Mouse (Mus musculus) ZHBTc4 (cell line): ENCODE data around the gene Adgb.
A peak's percentile ranks its signal among the peaks of the same experiment; 100 is the strongest.

ENCODE experiments used
- DNase-seq: peaks from one replicate; pipeline ENCODE4 v3.0.0-alpha.2; 2011; ENCODE audit warnings: low read depth, low spot score

Adgb gene

DNA sequence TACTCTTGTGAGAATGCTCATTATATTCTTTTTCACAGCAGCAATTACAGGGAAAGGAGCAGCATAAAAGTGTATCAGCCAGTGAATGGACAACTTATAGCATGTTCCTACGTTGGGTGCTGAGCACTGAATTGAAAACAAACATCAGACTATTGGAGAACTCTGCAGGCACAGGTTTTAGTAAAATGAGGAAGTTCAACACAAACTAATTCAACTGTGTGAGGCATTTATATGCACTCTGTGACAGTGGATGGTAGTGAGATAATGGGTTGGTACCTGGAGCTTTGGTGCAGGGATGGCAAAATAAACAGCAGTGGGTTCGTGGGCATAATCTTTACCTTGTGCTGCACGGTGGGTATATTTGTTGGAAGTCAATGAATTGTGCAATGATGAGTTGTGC, 121.6 kb downstream of the Adgb start:
- no peak for DNase-seq

- no peak for DNase-seq
Observed at GRCm38 (mm10) chr10:10343930-10344329, 128.2 kb downstream of the Adgb start.

- no peak for DNase-seq
Observed at GRCm38 (mm10) chr10:10325560-10325959, 146.6 kb downstream of the Adgb start.

DNA sequence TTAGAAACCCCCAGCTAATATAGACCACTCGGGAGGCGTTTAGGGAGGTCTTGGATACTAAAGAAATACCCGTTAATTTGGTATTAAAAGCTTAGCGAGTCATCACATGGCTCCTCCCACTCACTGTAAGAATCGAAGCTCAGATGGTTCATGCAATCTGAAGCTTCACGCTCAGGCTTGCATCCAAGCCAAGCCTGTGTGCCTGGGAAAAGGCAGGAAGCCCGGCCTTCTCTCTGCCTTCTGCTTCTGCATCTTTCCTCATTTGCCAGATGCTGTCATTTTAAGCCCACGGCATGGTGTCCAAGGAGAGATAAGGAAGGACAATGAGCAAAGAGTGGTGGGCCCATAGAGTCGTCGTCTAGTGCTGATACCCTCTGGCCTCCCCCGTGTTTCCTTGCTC, 149.2 kb downstream of the Adgb start:
- no peak for DNase-seq

- peak; percentile 74 for DNase-seq
Observed at GRCm38 (mm10) chr10:10321119-10321781, 150.9 kb downstream of the Adgb start.

DNA sequence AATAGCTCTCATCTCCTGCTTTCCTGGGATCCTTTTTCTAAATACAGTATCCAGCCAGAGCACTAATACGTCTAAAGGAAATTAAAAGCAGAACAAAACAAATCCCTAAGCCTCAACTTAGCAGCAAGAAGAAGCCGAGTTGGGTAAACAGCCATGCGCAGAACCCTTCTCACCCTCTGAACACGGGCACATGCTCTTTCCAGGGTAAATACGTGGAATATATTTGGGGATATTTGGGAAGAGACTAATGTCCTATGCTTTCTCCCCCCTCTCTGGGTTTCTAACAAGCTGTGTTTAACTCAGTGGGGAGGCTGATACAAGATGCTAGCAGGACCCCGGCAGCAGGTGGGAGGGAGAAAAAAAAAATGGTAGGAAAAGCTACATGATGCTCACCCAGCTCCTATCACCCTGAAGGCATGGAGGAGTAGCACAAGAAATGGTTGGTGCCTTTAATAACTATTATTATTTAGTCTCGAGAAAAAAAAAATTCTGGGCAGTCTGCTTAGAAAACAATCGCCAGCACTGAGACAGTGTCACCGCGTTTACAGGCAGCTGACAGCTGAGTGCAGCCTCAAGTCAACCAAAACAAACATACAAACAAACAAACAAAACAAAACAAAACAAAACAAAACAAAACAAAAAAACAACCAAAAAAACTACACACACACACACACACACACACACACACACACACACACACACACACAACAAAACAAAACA, 151.6 kb downstream of the Adgb start:
- DNase-seq, result no peak

DNA sequence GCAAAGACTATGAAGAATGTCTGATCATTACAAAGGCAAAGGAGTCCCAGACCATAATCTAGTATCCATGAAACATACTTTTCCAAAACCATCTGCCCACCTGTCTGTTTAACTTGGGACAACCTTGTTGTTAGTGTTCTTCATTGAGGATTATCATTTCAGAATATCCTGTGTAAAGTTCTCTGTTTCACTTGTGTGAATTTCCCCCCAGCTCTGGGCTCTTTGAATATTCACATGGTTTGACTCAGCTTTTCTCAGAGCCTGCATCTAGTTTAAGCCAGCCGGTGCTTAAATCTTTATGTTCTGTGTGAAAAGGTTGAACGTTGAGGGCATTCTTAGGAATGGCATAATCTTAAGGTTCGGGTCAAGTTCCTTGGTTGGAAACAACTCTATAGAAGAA, 154.0 kb downstream of the Adgb start:
- DNase-seq, result no peak

- no peak for DNase-seq
Observed at GRCm38 (mm10) chr10:10315631-10316030, 156.5 kb downstream of the Adgb start.

DNA sequence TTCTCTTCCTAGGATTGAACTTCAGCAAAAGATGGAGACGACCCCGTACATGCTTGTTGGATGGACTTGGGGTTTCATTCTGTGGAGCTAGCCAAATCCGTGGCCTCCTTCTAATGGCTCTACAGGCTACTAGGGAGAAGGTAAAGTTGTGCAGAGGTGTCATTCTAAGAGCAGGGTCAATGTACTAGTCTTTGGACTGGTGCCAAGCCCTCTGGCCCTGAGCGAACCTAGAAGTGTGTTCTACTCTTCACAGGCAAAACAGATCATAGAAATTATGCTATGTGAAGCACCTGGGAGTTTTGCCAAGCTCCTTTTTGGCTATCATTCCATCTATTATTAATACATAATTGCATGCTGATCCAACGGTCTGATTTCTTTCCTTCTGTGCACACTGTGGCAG, 157.6 kb downstream of the Adgb start:
- no peak for DNase-seq

GRCm38 (mm10) chr10:10309877-10310426, 162.2 kb downstream of the Adgb start:
- DNase-seq, result no peak

DNA sequence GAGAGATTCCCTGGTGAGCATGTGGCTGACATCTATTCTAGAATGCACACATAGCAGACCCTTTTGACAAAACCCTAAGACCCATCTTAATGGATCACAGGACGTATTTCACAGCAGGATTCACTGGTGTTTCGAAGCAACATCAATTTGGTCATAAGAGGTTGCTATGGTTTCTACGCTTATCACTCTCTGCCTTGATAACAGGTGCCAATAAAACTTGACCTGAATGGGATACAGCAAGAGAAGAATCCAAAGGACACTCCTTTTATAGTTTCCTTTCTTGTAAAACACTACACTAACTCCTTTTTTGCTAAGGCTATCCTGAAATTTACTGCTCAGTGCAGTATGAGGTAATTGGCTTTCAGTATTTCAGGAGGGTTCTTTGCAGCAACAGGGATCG, 163.1 kb downstream of the Adgb start:
- DNase-seq, result no peak

DNA sequence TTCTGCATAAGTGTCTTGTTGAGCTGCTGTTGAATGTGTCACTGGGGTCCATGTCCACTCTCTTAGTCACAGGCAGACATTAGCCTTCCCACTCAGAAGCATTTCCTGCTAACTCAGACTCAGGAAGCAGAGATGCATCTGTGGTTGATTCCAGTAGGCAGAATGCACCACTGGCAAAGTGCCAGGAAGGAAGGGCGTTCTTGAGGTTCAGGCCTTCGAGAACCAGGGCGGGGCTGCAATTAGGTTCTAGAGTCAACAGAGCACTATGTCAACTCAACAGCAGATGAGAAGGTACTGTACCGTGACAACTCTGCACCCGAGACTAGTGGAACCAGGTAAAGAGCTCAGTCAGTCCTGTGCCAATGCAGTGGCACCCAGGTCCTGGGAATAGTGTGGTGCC, 164.7 kb downstream of the Adgb start:
- DNase-seq, result no peak

DNA sequence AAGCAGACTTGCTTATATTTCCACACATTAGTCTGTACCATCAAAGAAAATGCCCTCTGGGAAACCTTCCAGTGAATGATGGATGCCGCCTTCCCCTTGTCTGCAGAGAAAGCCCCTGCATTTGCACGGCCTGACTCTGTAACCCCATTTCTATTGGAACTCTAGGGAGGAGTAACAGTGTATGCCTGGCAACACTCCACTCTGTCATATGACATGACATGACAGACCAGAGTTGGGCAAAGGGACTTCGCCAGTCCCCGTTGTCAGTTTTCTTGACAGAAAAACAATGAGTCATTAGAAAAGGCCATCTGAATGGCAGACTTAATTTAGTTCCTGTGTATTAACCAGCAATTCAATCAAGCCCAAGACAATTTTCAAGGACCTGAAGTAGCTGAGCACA, 167.8 kb downstream of the Adgb start:
- no peak for DNase-seq

GRCm38 (mm10) chr10:10301692-10302091, 170.4 kb downstream of the Adgb start:
- DNase-seq, result no peak

DNA sequence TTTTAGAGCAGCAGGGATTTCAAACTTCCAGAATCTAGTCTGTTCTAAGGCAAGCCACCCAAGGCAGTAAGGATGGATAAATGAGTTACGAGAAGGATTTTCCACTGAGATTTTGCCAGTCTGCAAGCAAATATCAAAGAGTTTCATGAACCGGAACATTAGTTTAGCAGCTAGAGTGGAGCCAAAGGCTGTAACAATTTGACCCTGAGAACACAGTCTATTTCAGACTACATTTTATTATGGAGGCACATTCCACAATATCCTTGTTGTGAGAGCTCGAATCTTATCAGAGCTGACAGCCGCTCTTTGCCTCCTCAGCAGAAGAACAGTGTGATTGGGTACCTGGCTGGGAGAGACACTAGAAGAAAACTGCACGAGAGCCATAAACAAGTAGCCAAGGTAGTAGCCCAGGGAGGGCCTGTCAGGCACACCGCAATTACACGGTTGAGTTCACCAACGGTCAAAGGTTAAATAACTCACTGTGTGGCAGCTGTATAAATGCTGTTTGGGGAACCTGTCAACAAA, 171.1 kb downstream of the Adgb start:
- DNase-seq, result no peak

GRCm38 (mm10) chr10:10299987-10300386, 172.1 kb downstream of the Adgb start:
- DNase-seq, result no peak

GRCm38 (mm10) chr10:10287221-10287867, 184.8 kb downstream of the Adgb start:
- no peak for DNase-seq
